In genomic region chr11:12359336-12360000, GRCm38 (mm10) we compare ENCODE assay signal across 8 mouse cellular contexts.
DNase-seq lines count a peak whose midpoint lies in the region.

No protein-coding gene starts in this region.

- DNase-seq in 3T3-L1 (ENCODE audit: low read depth, low spot score): peak; percentile 80
- DNase-seq in adrenal gland, adult 8-10 months: peak; percentile 30
- DNase-seq in forelimb bud, embryonic 11.5 days (ENCODE audit: low read depth, low spot score): peak; percentile 49
- peak; percentile 76 for DNase-seq in heart, postnatal 4 days
- DNase-seq in layer of hippocampus, adult 18-20 months (ENCODE audit: low spot score in 2 of 2): peak; percentile 44 to 82
- DNase-seq in lung, postnatal 10 days: peak; percentile 82
- peak; percentile 74 for DNase-seq in right cerebral cortex, postnatal 10 days (ENCODE audit: low spot score in 2 of 2)
- no peak for DNase-seq in thymus, postnatal 14 days
